Mouse (Mus musculus): Measurements from ENCODE around the gene Tmem170.

DNA sequence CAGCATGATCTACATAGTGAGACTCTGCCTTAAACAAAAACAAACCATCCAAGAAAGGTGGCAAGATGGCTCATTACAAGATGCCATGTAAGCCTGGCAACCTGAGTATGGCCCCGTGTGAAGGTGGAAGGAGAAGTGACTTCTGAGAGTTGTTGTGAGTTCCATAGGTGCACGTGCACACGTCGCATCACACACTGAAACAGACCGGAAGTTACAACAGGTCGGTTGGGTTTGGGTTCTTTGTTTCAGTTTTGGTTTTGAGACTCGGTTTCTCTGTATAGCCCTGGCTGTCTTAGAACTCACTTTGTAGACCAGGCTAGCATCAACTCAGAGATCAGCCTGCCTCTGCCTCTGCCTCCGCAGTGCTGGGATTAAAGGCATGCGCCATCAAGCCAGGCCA, 62.7 kb downstream of the Tmem170 start:
- TF ChIP-seq CTCF (IDR thresholded peaks at IDR 0.05; ENCODE audit: low read depth): no peak
- TF ChIP-seq EP300 (optimal IDR thresholded peaks at IDR 0.05): no peak

Data from stomach, postnatal 0 days (tissue).